Mouse (Mus musculus): Measurements from ENCODE around the gene Mrpl21.

The Mrpl21 gene

GRCm38 (mm10) chr19:3335917-3336316 lies 53.2 kb downstream of the Mrpl21 start:
- no peak for DNase-seq (ENCODE audit: extremely low read depth, insufficient read length, low spot score)

DNA sequence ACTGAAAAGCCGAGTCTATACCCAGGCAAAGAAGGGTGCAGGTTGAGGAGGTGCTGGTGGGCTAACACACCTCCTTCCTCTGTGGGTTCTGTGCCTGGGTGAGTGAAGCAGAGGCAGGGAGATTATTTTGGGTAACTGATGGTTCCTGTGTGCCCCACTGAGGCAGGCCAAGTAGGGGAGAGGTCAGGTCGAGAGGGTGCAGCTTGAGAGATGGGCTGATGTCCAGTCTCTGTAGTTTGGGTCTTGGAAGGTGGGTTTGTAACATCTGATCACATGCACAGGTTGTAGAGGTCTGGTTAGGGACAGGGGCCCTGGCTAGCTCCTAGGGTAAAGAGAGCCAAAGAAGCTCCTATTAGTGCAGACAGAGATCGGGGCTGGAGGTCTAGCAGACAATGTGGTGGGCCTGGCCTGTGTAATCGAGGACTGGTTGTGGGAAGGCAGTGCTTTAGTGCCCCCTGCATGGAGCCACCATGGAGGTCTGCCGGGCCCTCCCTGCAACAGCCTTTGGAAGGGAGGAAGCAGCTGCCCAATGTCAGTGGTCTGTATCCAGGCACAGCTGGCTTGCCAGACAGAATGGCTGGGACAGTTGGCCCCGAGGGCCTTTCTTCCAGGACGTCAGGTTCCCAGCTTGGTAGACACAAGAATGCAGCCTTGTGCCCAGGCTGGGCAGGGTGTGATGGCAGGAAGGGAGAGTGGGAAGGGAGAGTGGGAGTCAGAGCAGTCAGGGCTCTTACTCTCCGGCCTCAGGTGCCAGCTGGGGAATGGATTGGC lies 54.0 kb downstream of the Mrpl21 start:
- DNase-seq (ENCODE audit: extremely low read depth, insufficient read length, low spot score) = no peak

- no peak for DNase-seq (ENCODE audit: extremely low read depth, insufficient read length, low spot score)
Measured at GRCm38 (mm10) chr19:3339187-3339586, 56.5 kb downstream of the Mrpl21 start.

- no peak for DNase-seq (ENCODE audit: extremely low read depth, insufficient read length, low spot score)
Measured at GRCm38 (mm10) chr19:3341021-3341420, 58.3 kb downstream of the Mrpl21 start.

Measured in 3134 (cell line).